Comparison of ENCODE assay signal across 1 mouse cellular context in the genomic region with DNA sequence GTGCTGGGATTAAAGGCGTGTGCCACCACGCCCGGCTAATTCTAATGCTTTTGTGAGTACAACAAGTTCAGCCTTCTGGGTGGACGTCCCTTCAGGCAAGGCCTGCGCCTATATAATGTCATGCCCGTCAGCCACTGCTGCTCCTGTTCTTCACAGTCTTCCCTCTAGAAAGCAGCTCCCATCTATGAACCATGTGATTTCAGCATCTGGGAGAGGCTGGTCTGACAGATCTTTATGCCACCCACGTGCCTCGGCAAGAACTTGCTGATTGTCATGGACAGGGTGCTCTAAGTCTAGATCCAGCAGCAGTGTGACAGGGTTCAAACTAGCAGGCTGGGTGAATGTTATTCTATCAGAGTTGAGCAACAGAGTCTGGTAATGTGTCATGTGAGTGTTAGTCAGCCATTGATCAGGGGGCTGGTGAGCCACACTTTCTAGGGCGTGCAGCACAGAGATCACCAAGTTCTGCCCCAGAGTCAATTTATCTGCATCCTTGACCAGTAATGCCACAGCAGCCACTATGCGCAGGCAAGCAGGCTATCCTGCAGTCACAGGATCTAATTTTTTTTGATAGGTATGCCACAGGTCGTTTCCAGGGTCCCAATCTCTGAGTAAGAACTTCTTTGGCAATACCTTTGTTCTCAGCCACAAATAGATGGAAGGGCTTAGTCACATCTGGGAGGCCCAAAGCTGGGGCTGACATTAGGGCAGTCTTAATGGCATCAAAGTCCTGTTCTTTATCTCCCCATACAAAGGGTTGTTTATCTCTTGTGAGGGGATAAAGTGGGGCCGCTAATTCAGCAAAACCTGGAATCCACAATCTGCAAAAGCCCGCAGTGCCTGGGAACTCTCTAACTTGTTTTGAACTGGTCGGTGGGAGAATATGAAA.
TF ChIP-seq lines count a peak whose summit lies in the region.

No protein-coding gene starts in this region.

TF ChIP-seq in C2C12, 6 proteins besides CTCF, POLR2A, EP300 and RAD21:
- no peak for TF ChIP-seq MYOG (IDR thresholded peaks at IDR 0.05; ENCODE audit: control insufficient read depth, extremely low read depth, insufficient read length)
- no peak for TF ChIP-seq MAX (IDR thresholded peaks at IDR 0.05)
- TF ChIP-seq MYOD1 (IDR thresholded peaks at IDR 0.05; ENCODE audit: control insufficient read depth, insufficient read length, low read depth), result no peak
- TF ChIP-seq CEBPB (IDR thresholded peaks at IDR 0.05; ENCODE audit: low read depth), result peak; percentile 29
- TF ChIP-seq USF1 (IDR thresholded peaks at IDR 0.05; ENCODE audit: low read depth), result no peak
